Mouse (Mus musculus): ENCODE data around the gene Ecm2. TPM values are rescaled to one million over a fixed set of nuclear protein-coding genes. Genes with fewer than 3 reads are reported as not detected.

Ecm2 gene
- polyA plus RNA-seq, 1 experiment from 2014 or later: 2.6 TPM

DNA sequence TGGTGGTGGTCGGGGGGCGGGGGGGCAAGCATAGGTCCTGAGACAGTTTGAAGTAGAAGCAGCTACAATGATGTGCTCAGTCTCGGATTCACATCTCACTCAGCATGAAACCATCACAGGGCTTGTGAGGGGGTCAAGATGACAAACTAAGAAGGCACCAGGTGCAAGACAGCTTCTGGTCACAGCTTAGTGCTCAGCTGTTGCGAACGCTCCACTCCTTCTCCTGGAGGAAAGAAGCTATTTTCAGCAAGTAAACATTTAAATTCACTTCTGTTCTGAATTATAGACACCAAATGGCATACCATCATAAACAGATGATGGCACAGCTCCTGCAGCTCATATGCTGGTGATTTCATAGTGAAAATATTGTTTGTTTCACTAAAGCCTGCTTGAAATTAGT, 19.2 kb upstream of the Ecm2 start:
- WGBS: 76% methylated on average over 5 of the region's 5 CpGs
- Histone ChIP-seq H3K9ac (ENCODE audit: low read depth, low read length) (no peak overlapping the region), H3K4me3 (ENCODE audit: low read length) (no peak overlapping the region), H3K36me3 (ENCODE audit: control insufficient read depth, insufficient read depth, low read length) (no peaks in the 10 kb centered on the region), H3K4me2 (ENCODE audit: low read length) (no peak overlapping the region), H3K27ac (ENCODE audit: low read depth, low read length) (no peak overlapping the region), H3K27me3 (replicated peaks; ENCODE audit: control insufficient read depth, insufficient read depth, low read length) (no peaks in the 10 kb centered on the region), H3K4me1 (ENCODE audit: control insufficient read depth, insufficient read depth, low read depth, low read length) (no peaks in the 10 kb centered on the region), H3K9me3 (ENCODE audit: control insufficient read depth, low read length) (no peaks in the 10 kb centered on the region)
- ATAC-seq: no peak

DNA sequence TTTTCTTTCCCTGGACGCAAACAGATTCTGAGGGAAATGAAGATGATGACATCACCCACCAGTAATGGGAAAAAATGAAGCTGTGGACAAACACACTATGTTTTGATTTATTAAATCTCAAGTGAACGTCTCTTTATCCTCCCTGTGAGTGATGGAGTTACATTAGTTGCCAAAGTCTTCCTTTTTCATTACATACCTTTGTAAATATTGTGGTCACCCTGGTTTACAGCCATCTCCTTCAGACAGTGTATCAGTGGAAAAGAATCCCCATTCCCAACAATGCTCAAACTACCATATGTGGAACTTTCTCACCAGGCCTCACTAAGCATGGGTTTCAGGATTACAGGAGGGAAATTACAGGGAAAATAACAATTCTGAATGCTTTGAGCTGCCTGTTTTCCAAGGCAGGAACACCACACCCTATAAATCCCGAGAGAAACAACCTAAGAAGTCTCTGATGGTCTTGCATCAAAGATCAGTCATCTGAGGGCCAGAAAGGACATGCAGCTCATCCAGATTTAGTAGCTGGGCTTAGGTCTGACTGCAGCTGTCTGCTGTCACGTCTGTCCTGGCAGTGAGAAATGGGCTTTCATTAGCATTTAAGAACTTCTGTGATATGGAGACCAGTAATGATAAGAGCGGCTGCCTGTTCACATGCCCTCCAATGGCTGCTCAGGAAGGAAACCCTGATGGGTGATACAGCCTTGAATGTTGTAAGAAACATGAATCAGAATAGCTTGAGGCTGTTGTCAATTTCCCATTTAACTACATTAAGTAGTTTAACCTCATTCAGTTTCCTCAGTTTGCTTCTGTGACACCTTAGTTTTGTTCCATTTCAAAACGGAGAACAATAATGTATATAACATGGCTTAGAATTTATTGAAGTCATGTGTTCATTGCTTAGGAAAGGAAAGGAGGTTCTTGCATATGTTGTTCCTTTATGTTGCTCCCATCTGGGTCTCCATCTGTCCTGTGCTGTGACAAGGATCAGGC, 11.9 kb upstream of the Ecm2 start, which contains the start of gene Tes3-ps:
Tes3-ps (plus strand) TSS at position 943 of the 993 bp plus-strand sequence.
- H3K27ac ChIP-seq (ENCODE audit: low read depth, low read length): no peak within 1 kb of the TSS
- no peak within 1 kb of the TSS for H3K4me3 ChIP-seq (ENCODE audit: low read length)
- no peak within 1 kb of the TSS for H3K4me2 ChIP-seq (ENCODE audit: low read length)
- 83% methylated on average over 6 of the region's 6 CpGs for WGBS
- H3K27me3 ChIP-seq (replicated peaks; ENCODE audit: control insufficient read depth, insufficient read depth, low read length): no peaks in the 10 kb centered on the region
- no peaks in the 10 kb centered on the region for H3K36me3 ChIP-seq (ENCODE audit: control insufficient read depth, insufficient read depth, low read length)
- no peaks in the 10 kb centered on the region for H3K9me3 ChIP-seq (ENCODE audit: control insufficient read depth, low read length)
- H3K4me1 ChIP-seq (ENCODE audit: control insufficient read depth, insufficient read depth, low read depth, low read length): no peaks in the 10 kb centered on the region
- no peak within 1 kb of the TSS for H3K9ac ChIP-seq (ENCODE audit: low read depth, low read length)
- ATAC-seq: no peak

DNA sequence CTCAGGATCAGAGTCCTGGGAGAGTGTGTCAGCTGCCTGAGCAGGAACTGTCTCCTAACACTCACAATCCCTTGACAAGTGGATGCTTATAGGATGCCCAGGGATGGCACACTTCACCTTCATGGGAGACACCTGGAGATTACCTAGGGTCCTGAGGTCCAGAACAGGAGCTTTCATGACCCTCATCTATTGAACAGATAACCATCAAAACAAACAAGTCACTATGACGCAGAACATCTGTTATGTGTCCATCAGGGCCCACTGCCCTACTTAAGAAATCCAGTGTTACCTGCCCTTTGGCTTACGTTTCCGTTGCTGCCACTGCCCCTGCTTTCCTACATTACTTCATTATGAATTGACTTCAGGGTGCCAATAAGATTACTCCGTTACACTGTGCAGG, 1.2 kb downstream of the Ecm2 start:
- no peak overlapping the region for H3K9ac ChIP-seq (ENCODE audit: low read depth, low read length)

DNA sequence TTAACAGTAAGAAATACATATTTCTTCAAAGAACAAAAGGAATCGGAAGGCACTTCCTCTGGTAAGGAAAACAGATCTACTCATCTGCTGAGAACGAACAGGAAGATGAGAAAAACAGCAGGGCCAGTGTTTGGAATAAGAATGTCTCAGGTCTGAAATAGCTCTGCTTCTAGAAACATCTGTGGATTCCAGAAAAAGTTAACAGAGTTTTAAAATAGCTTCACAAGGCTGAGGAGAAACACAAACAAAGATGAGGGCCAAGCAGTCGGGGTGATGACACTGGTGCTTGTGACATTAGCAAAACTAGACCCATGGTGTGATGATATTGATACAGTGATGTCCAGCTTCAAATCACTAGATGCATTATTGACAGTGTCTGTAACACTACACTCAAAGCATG, 2.6 kb downstream of the Ecm2 start:
- 76% methylated on average over 3 of the region's 3 CpGs for WGBS

More for the DNA sequence above, 1.2 kb downstream of the Ecm2 start:
- Histone ChIP-seq H3K27ac (ENCODE audit: low read depth, low read length) (no peak overlapping the region), H3K4me3 (ENCODE audit: low read length) (no peak overlapping the region), H3K27me3 (replicated peaks; ENCODE audit: control insufficient read depth, insufficient read depth, low read length) (no peaks in the 10 kb centered on the region), H3K36me3 (ENCODE audit: control insufficient read depth, insufficient read depth, low read length) (no peaks in the 10 kb centered on the region), H3K9me3 (ENCODE audit: control insufficient read depth, low read length) (no peaks in the 10 kb centered on the region), H3K4me2 (ENCODE audit: low read length) (no peak overlapping the region), H3K4me1 (ENCODE audit: control insufficient read depth, insufficient read depth, low read depth, low read length) (no peaks in the 10 kb centered on the region)
- ATAC-seq: no peak
- WGBS: 90% methylated on average over 4 of the region's 4 CpGs

DNA sequence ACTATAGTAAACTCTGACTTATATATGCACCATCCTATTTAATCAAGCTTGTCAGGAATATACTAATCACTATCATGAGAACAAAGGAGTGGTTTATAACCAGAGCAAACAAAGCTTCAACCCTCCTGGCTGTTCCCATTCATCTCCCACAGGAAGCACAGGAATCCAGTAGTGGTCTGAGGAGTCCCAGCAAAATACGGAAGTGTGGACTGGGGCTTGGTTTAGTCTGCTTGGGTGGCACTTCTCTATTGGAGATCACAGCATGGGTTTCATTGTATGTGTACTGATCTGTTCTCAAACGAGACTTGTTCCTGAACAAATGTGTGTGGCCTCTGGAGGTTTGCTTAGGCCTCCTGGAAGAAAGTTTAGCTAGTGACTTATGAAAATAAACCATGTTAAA, 14.2 kb downstream of the Ecm2 start:
- Histone ChIP-seq H3K4me1 (ENCODE audit: control insufficient read depth, insufficient read depth, low read depth, low read length) (no peaks in the 10 kb centered on the region), H3K9ac (ENCODE audit: low read depth, low read length) (no peak overlapping the region), H3K27ac (ENCODE audit: low read depth, low read length) (no peak overlapping the region), H3K4me2 (ENCODE audit: low read length) (no peak overlapping the region), H3K9me3 (ENCODE audit: control insufficient read depth, low read length) (no peaks in the 10 kb centered on the region), H3K4me3 (ENCODE audit: low read length) (no peak overlapping the region), H3K36me3 (ENCODE audit: control insufficient read depth, insufficient read depth, low read length) (no peaks in the 10 kb centered on the region), H3K27me3 (replicated peaks; ENCODE audit: control insufficient read depth, insufficient read depth, low read length) (no peaks in the 10 kb centered on the region)
- ATAC-seq: no peak
- 36% methylated on average over 2 of the region's 2 CpGs for WGBS

More for the DNA sequence above, 2.6 kb downstream of the Ecm2 start:
- ATAC-seq: no peak
- Histone ChIP-seq H3K4me3 (ENCODE audit: low read length) (no peak overlapping the region), H3K27ac (ENCODE audit: low read depth, low read length) (no peak overlapping the region), H3K9me3 (ENCODE audit: control insufficient read depth, low read length) (no peaks in the 10 kb centered on the region), H3K9ac (ENCODE audit: low read depth, low read length) (no peak overlapping the region), H3K4me1 (ENCODE audit: control insufficient read depth, insufficient read depth, low read depth, low read length) (no peaks in the 10 kb centered on the region), H3K4me2 (ENCODE audit: low read length) (no peak overlapping the region), H3K27me3 (replicated peaks; ENCODE audit: control insufficient read depth, insufficient read depth, low read length) (no peaks in the 10 kb centered on the region), H3K36me3 (ENCODE audit: control insufficient read depth, insufficient read depth, low read length) (no peaks in the 10 kb centered on the region)

DNA sequence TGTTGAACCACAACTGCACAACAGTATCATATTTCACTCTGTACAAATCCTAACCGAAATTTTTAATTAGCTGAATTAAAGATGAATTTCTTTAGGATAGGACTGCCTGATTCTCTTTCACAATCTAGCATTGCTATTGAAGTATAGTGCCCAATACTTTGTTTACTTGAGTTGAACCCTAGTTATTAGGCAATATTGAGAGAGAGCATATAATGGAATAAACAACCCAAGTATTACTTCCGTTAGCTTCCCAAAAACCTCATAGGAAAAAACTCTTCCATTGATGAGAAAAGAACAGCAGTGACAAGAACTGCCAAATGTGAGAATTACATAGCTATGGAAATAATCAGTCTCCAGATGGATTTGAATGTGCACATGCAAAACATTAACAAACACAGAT, 21.6 kb downstream of the Ecm2 start:
- H3K9me3 ChIP-seq (ENCODE audit: control insufficient read depth, low read length): no peaks in the 10 kb centered on the region
- H3K9ac ChIP-seq (ENCODE audit: low read depth, low read length): no peak overlapping the region
- H3K4me1 ChIP-seq (ENCODE audit: control insufficient read depth, insufficient read depth, low read depth, low read length): no peaks in the 10 kb centered on the region
- 85% methylated on average over 2 of the region's 2 CpGs for WGBS
- H3K27me3 ChIP-seq (replicated peaks; ENCODE audit: control insufficient read depth, insufficient read depth, low read length): no peaks in the 10 kb centered on the region
- H3K27ac ChIP-seq (ENCODE audit: low read depth, low read length): no peak overlapping the region
- H3K4me3 ChIP-seq (ENCODE audit: low read length): no peak overlapping the region
- no peaks in the 10 kb centered on the region for H3K36me3 ChIP-seq (ENCODE audit: control insufficient read depth, insufficient read depth, low read length)
- no peak overlapping the region for H3K4me2 ChIP-seq (ENCODE audit: low read length)
- no peak for ATAC-seq

DNA sequence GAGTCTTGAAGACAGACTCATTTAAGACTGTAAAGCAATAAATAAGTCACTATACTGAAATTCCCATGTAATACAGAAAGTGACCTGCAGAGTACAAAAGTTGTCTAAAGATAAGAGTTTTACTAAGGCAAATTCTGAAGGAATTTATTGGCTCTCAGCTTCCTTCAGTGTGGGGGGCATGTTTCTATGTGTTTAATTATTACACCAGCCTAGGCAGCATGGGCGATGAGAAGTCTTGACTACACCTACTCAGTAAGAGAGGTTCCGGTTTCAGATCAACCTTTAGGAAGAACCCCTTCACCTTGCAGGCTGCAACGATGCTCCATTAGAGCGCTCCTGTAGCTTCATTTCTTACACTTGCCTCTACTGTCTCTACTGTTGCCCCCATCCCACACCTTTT, 26.0 kb downstream of the Ecm2 start:
- Histone ChIP-seq H3K9me3 (ENCODE audit: control insufficient read depth, low read length) (no peaks in the 10 kb centered on the region), H3K27ac (ENCODE audit: low read depth, low read length) (no peak overlapping the region), H3K9ac (ENCODE audit: low read depth, low read length) (no peak overlapping the region), H3K36me3 (ENCODE audit: control insufficient read depth, insufficient read depth, low read length) (no peaks in the 10 kb centered on the region), H3K4me1 (ENCODE audit: control insufficient read depth, insufficient read depth, low read depth, low read length) (no peaks in the 10 kb centered on the region), H3K27me3 (replicated peaks; ENCODE audit: control insufficient read depth, insufficient read depth, low read length) (no peaks in the 10 kb centered on the region), H3K4me3 (ENCODE audit: low read length) (no peak overlapping the region), H3K4me2 (ENCODE audit: low read length) (no peak overlapping the region)
- 92% methylated on average over 4 of the region's 4 CpGs for WGBS
- ATAC-seq: no peak

DNA sequence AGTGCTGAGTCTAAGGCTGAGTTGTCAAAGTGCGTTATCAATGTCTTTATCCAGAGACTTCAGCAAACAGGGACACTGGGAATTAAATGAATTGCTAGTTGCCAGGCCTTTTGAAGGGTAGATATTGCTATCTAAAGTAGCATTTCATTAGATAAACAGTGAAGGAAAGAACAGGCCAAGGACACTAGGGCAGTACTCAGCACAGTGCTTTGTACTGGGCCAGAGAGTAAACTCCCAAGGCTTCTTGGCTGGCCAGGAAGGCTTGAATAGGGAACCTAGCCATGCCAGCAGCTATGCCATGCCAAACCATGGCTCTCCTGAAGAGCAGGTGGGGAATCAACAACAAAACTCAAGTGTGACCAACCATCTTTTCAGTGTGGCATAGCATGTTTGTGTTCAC, 32.3 kb downstream of the Ecm2 start:
- Histone ChIP-seq H3K27me3 (replicated peaks; ENCODE audit: control insufficient read depth, insufficient read depth, low read length) (no peaks in the 10 kb centered on the region), H3K9me3 (ENCODE audit: control insufficient read depth, low read length) (no peaks in the 10 kb centered on the region), H3K9ac (ENCODE audit: low read depth, low read length) (no peak overlapping the region), H3K27ac (ENCODE audit: low read depth, low read length) (no peak overlapping the region), H3K4me3 (ENCODE audit: low read length) (no peak overlapping the region), H3K36me3 (ENCODE audit: control insufficient read depth, insufficient read depth, low read length) (no peaks in the 10 kb centered on the region), H3K4me1 (ENCODE audit: control insufficient read depth, insufficient read depth, low read depth, low read length) (no peaks in the 10 kb centered on the region), H3K4me2 (ENCODE audit: low read length) (no peak overlapping the region)
- WGBS: 98% methylated on average over 1 of the region's 1 CpGs
- no peak for ATAC-seq

DNA sequence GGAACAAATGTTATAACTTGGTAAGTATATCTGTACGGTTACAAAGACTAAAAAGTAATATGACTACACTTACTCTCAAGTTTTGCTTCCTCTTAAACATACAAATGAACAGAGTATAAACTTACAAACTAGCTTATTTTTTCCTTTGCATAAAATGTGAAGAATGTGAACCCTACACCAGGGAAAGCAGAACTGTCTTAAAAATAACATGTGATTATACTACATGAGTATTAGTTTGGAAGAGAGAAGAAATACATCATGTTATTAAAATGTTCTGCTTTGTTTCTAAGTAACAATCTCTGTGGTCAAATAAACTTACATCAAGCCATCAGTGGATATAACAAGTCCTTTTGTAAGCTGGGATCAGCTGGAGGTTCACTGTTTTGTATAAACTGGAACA, 34.1 kb downstream of the Ecm2 start:
- no peaks in the 10 kb centered on the region for H3K27me3 ChIP-seq (replicated peaks; ENCODE audit: control insufficient read depth, insufficient read depth, low read length)
- WGBS: 85% methylated on average over 1 of the region's 1 CpGs
- H3K9me3 ChIP-seq (ENCODE audit: control insufficient read depth, low read length): no peaks in the 10 kb centered on the region
- H3K27ac ChIP-seq (ENCODE audit: low read depth, low read length): no peak overlapping the region
- H3K4me2 ChIP-seq (ENCODE audit: low read length): no peak overlapping the region
- no peak for ATAC-seq
- no peak overlapping the region for H3K9ac ChIP-seq (ENCODE audit: low read depth, low read length)
- H3K4me3 ChIP-seq (ENCODE audit: low read length): no peak overlapping the region
- no peaks in the 10 kb centered on the region for H3K4me1 ChIP-seq (ENCODE audit: control insufficient read depth, insufficient read depth, low read depth, low read length)
- H3K36me3 ChIP-seq (ENCODE audit: control insufficient read depth, insufficient read depth, low read length): no peaks in the 10 kb centered on the region

Data from hindbrain, embryonic 16.5 days (tissue).